Comparison of ENCODE assay signal across 21 mouse cellular contexts in genomic region chr16:55809345-55809744, GRCm38 (mm10). TPM values are rescaled to one million over a fixed set of nuclear protein-coding genes. Genes with fewer than 3 reads are reported as not detected.
DNase-seq lines count a peak whose midpoint lies in the region; ATAC-seq and TF ChIP-seq lines count a peak whose summit lies in the region.
"Had no signal": no experiment of that assay in that cellular context is flagged by ENCODE, and none has a peak within 500 bp of the region (broad histone marks: within the 10 kb centered on the region; RNA-seq: fewer than 3 reads in every experiment).

No protein-coding gene starts in this region.

- peak; percentile 12 for ATAC-seq in CD4-positive, CD25-positive, alpha-beta regulatory T cell, adult 4 months
- ATAC-seq in activated CD4-positive, CD25-positive, alpha-beta regulatory T cell, adult 4 months, result peak; percentile 7
- ATAC-seq in megakaryocyte, adult 5-6 weeks (ENCODE audit: poor library complexity, severe bottlenecking), result peak; percentile 20
- ATAC-seq: forebrain, embryonic 16.5 days; hindbrain, embryonic 16.5 days had no signal

- intact Hi-C loops in gastrocnemius, adult 2 months (cut with DNase I), result no loop called here
- intact Hi-C loops in gastrocnemius, postnatal 36 days (cut with DNase I), result no loop called here

- no peak overlapping the region for H3K4me3 ChIP-seq in gastrocnemius, adult 2 months
- H3K4me3 ChIP-seq: embryonic facial prominence, embryonic 15.5 days; forebrain, embryonic 12.5 days; heart, adult 2 months; heart, embryonic 12.5 days; hindbrain, embryonic 10.5 days had no signal

- TF ChIP-seq CTCF in gastrocnemius, adult 2 months (IDR thresholded peaks at IDR 0.05), result no peak

- DNase-seq in cerebellum, adult 11-12 months, result no peak
- no peak for DNase-seq in gastrocnemius, adult 2 months
- no peak for DNase-seq in gastrocnemius, postnatal 36 days
- DNase-seq: adrenal gland, adult 8-10 months; adrenal gland, postnatal 36 days; B cell, adult 2 months; cerebellum, adult 8-10 months; cerebellum, postnatal 14 days; embryo, embryonic 11 days; gastrocnemius, postnatal 25 days; heart, adult 2 months; kidney, adult 2 months had no signal

- no peak overlapping the region for H3K27ac ChIP-seq in gastrocnemius, adult 2 months
- H3K27ac ChIP-seq: embryonic facial prominence, embryonic 15.5 days; forebrain, embryonic 12.5 days; heart, adult 2 months; hindbrain, embryonic 10.5 days had no signal

RNA-seq across cellular contexts. Expression of gene Nfkbiz, which starts 29.4 kb away (rescaled TPM):
- 10 to 100 TPM; 33.2 to 39.6 TPM for polyA plus RNA-seq in CD4-positive, CD25-positive, alpha-beta regulatory T cell, adult 4 months (2017; shearing (Covaris generic))
- 10 to 100 TPM; 28.6 to 30.5 TPM for polyA plus RNA-seq in activated CD4-positive, CD25-positive, alpha-beta regulatory T cell, adult 4 months (2017; shearing (Covaris generic))
- total RNA-seq in megakaryocyte, adult 5-6 weeks (2015), result 33.3 and 44.9 TPM in 2 replicates
- total RNA-seq in megakaryocyte, adult 5-6 weeks (2017), result 31.2 and 32.7 TPM in 2 replicates
- 1 to 10 TPM; 1.1 TPM for total RNA-seq in gastrocnemius, adult 2 months (2021)
- total RNA-seq in gastrocnemius, postnatal 36 days (2021), result 1 to 10 TPM in 1 of 2 experiments, under 1 TPM in 1; 0.76 to 1.4 TPM

Comparison
In these comparisons a context has a peak if more than half of its experiments do, and no peak if none do; other contexts are left out.
1. RNA of gene Nfkbiz, which starts 29.4 kb away (total RNA-seq): 31.2 to 44.9 TPM in megakaryocyte, adult 5-6 weeks; 0.76 to 1.4 TPM in gastrocnemius, postnatal 36 days and 1.1 TPM in gastrocnemius, adult 2 months; every median in the first group is over 10 times any median in the second.
2. Peak in every context shown above with its lines, with median percentiles within 50 percentile points of each other: ATAC-seq.